Mouse (Mus musculus) brain, embryonic 14.5 days (tissue): ENCODE data around the gene Zpr1. TPM values are rescaled to one million over a fixed set of nuclear protein-coding genes. Genes with fewer than 3 reads are reported as not detected.

Source experiments
- DNase-seq: peaks from one replicate; pipeline ENCODE4 v3.0.0-alpha.2; 2011; ENCODE audit warnings: low read depth
- CTCF ChIP-seq: fragments of 200-500 bp; IDR thresholded peaks from 2 replicates; pipeline ENCODE4 v1.5.1; 2012; ENCODE audit warnings: inconsistent platforms, mild to moderate bottlenecking, moderate library complexity, borderline replicate concordance; ENCODE audit not compliant: insufficient read depth, insufficient read length; ENCODE audit errors: extremely low read depth
- POLR2A ChIP-seq: fragments of 200-500 bp; IDR thresholded peaks from 2 replicates; pipeline ENCODE4 v1.6.1; 2012; ENCODE audit warnings: mild to moderate bottlenecking, inconsistent platforms, borderline replicate concordance; ENCODE audit not compliant: poor library complexity, insufficient read depth, insufficient read length, severe bottlenecking; ENCODE audit errors: extremely low read depth
- polyA plus RNA-seq: library from polyadenylated mRNA; depleted of rRNA; stranded (reverse); fragments of >200 nt; gene quantifications from 2 replicates; pipeline ENCODE4 v1.2.3, GENCODE M21; 2012; rRNA removed

Zpr1 gene
- polyA plus RNA-seq, 1 experiment: 37.3 TPM

- no peak for TF ChIP-seq POLR2A
- TF ChIP-seq CTCF: 0 out of 2 replicates have a peak, but pooled peaks have one; percentile 3
- no peak for DNase-seq
These were observed 54.0 kb downstream of the Zpr1 start for GRCm38 (mm10) chr9:46326694-46327405.

GRCm38 (mm10) chr9:46327706-46328571 lies 55.1 kb downstream of the Zpr1 start:
- DNase-seq: peak; percentile 73
- TF ChIP-seq POLR2A (no peak), CTCF (peak; percentile 58)

GRCm38 (mm10) chr9:46328572-46329249 lies 55.8 kb downstream of the Zpr1 start:
- DNase-seq: peak; percentile 93
- TF ChIP-seq POLR2A (peak; percentile 13; the same call in 1 of the 2 replicates), CTCF (no peak)

GRCm38 (mm10) chr9:46329250-46329648 lies 56.4 kb downstream of the Zpr1 start:
- no peak for TF ChIP-seq CTCF
- TF ChIP-seq POLR2A: no peak
- no peak for DNase-seq

GRCm38 (mm10) chr9:46329801-46330585 lies 57.1 kb downstream of the Zpr1 start:
- TF ChIP-seq CTCF (peak; percentile 29; the same call in 1 of the 2 replicates), POLR2A (no peak)

GRCm38 (mm10) chr9:46330586-46330895 lies 57.7 kb downstream of the Zpr1 start:
- DNase-seq: no peak
- TF ChIP-seq POLR2A (no peak), CTCF (no peak)

More at GRCm38 (mm10) chr9:46329801-46330585, 57.1 kb downstream of the Zpr1 start:
- peak; percentile 45 for DNase-seq

- no peak for DNase-seq
- TF ChIP-seq CTCF: no peak
- TF ChIP-seq POLR2A: no peak
These were observed 58.4 kb downstream of the Zpr1 start for GRCm38 (mm10) chr9:46331301-46331700.

Other genes with a start within 250 kb of the Zpr1 start
- 3.0 and 4.5 TPM in 2 replicates for gene Apoa1, start 44.5 kb upstream of the Zpr1 start, polyA plus RNA-seq
- 0.23 TPM in 1 of 2 replicates, not detected in the other for gene Apoc3, start 37.4 kb upstream of the Zpr1 start, polyA plus RNA-seq
- gene Apoa4, start 32.4 kb upstream of the Zpr1 start, polyA plus RNA-seq: 0.19 and 0.26 TPM in 2 replicates
- not detected in 2 replicates for gene Apoa5, start 4.4 kb upstream of the Zpr1 start, polyA plus RNA-seq
- 15.8 and 17.8 TPM in 2 replicates for gene Bud13, start 9.9 kb downstream of the Zpr1 start, polyA plus RNA-seq
- gene 4931429L15Rik, start 46.9 kb downstream of the Zpr1 start, polyA plus RNA-seq: not detected in 2 replicates